Mouse (Mus musculus): ENCODE measurements around the gene Clspn.

DNA sequence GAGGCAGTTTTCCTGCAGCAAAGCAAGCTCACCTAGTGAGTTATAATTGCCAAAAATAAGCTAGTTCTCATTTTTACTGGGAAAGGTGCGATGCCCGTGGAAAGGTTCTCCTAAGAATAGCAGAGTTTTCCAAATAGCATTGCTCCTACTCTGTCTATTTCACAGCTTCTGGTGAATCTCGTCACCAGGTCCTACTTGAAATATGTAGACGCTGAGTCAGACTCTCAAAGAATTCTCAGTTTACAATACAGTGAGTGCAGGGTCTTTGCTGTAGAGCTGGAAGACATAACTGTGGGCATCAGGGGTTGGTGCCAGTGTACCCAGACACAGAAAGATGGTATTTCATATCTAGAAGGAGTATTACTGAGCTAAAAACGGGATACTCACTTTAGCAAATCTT is 45.7 kb upstream of the Clspn start:
- TF ChIP-seq EP300 (IDR thresholded peaks at IDR 0.05; ENCODE audit: low read depth) (no peak), CTCF (IDR thresholded peaks at IDR 0.05; ENCODE audit: low read depth) (no peak)
